Mouse (Mus musculus) kidney, embryonic 16.5 days (tissue): ENCODE measurements at regions not wholly inside any gene's neighbourhood (a gene's known extent, or its start where the extent isn't known, plus 50 kb on each side); places are given as distances from the start of the nearest gene placed in this dataset.

Experiments
- ATAC-seq: fragments of 200-750 bp; cut with Nextera tagmentation; 2 replicates; pipeline ENCODE4 v1.8.0; 2017; ENCODE audit warnings: moderate TSS enrichment; ENCODE audit not compliant: low FRiP score, low TSS enrichment
- H3K27ac ChIP-seq: fragments of 300-500 bp; sonication (generic); 2 replicates; pipeline ENCODE4 v1.5.1; 2014; ENCODE audit warnings: low read length
- H3K27me3 ChIP-seq: fragments of 300-500 bp; sonication (generic); 2 replicates; pipeline ENCODE4 v1.6.1; 2014; ENCODE audit warnings: low read length, control low read depth, mixed read lengths; ENCODE audit not compliant: insufficient read depth
- H3K36me3 ChIP-seq: fragments of 300-500 bp; sonication (generic); 2 replicates; pipeline ENCODE4 v1.6.1; 2014; ENCODE audit warnings: low read length, control low read depth, mixed read lengths; ENCODE audit not compliant: insufficient read depth
- H3K4me1 ChIP-seq: fragments of 300-500 bp; sonication (generic); 2 replicates; pipeline ENCODE4 v1.6.1; 2014; ENCODE audit warnings: low read length, control low read depth, mixed read lengths; ENCODE audit not compliant: insufficient read depth
- H3K4me2 ChIP-seq: fragments of 300-500 bp; sonication (generic); replicated peaks from 2 replicates; pipeline ENCODE4 v1.6.1; 2014; ENCODE audit warnings: low read depth, low read length
- H3K4me3 ChIP-seq: fragments of 300-500 bp; sonication (generic); 2 replicates; pipeline ENCODE4 v1.5.1; 2014; ENCODE audit warnings: mild to moderate bottlenecking, low read length
- H3K9ac ChIP-seq: fragments of 300-500 bp; sonication (generic); replicated peaks from 2 replicates; pipeline ENCODE4 v1.6.1; 2014; ENCODE audit warnings: low read length
- H3K9me3 ChIP-seq: fragments of 300-500 bp; sonication (generic); 2 replicates; pipeline ENCODE4 v1.6.1; 2016; ENCODE audit warnings: low read length, control low read depth
- WGBS: fragments of 180-500 bp; shearing (Covaris S2); extraction: QIAGEN DNeasy Blood & Tissue Kit; methylation state at CpG from one replicate; pipeline ENCODE4 v1.1.7; 2014; 5-methylcytosine and 5-hydroxymethylcytosine counted together

DNA sequence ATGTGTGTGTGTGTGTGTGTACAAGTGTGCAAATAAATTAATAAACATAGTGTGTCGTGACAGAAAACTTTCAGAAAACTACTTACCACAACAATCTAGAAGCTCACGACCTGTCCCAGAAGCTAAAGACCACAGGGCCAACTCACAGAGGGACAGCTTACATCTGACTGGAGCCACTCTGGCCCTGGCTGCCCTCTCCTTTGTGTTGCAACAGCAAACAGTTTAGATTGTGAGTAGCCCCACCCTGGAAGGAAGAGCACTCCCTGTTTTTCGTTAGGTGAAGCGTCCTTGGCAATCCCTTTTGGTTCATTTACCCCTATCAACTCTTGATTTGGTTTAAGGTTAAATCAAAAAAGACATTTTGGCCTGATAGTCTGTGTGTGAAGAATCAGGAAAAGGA, 63.2 kb downstream of the Cpn2 start:
- no peak overlapping the region for H3K9ac ChIP-seq
- H3K27ac ChIP-seq = no peak overlapping the region
- H3K4me2 ChIP-seq = no peak overlapping the region
- H3K4me3 ChIP-seq = no peak overlapping the region
- H3K36me3 ChIP-seq = no peaks in the 10 kb centered on the region
- peaks cover 4% of the 10 kb centered on the region; the same call in 1 of the 2 replicates for H3K4me1 ChIP-seq
- ATAC-seq = no peak
- WGBS = 62% methylated on average over 4 of the region's 4 CpGs
- peaks cover 3% of the 10 kb centered on the region; the same call in 1 of the 2 replicates for H3K27me3 ChIP-seq
- H3K9me3 ChIP-seq = peaks cover 4% of the 10 kb centered on the region

DNA sequence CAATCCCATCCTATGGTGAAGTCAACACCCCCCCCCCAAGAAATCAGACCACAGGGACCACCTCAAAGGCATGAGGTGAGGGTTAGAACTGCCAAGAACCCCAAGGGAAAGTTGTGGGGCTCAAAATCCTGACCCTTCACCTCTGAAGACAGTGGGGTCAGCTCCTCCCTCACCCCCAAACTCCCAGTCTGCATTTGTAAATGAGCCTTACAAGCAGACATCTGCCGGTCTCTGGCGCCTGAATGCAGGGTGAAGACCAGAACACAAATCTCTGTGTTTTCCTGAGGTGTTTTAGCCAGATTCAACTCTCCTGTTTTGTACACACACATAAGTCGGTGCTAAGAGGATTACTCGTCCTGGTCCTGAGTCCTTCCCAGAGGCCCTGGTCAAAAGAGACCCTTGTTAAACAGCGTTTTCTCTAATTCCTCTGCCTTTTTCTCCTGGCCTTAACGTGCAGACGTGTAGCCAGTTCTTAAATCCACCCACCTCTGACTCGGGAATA, 61.9 kb downstream of the Cpn2 start:
- no peak overlapping the region for H3K4me2 ChIP-seq
- no peak overlapping the region for H3K4me3 ChIP-seq
- WGBS = 20% methylated on average over 8 of the region's 8 CpGs
- H3K27me3 ChIP-seq = peaks cover 3% of the 10 kb centered on the region; the same call in 1 of the 2 replicates
- no peaks in the 10 kb centered on the region for H3K36me3 ChIP-seq
- no peak for ATAC-seq
- H3K27ac ChIP-seq = no peak overlapping the region
- H3K9me3 ChIP-seq = peaks cover 5% of the 10 kb centered on the region
- H3K9ac ChIP-seq = no peak overlapping the region
- H3K4me1 ChIP-seq = no peaks in the 10 kb centered on the region

DNA sequence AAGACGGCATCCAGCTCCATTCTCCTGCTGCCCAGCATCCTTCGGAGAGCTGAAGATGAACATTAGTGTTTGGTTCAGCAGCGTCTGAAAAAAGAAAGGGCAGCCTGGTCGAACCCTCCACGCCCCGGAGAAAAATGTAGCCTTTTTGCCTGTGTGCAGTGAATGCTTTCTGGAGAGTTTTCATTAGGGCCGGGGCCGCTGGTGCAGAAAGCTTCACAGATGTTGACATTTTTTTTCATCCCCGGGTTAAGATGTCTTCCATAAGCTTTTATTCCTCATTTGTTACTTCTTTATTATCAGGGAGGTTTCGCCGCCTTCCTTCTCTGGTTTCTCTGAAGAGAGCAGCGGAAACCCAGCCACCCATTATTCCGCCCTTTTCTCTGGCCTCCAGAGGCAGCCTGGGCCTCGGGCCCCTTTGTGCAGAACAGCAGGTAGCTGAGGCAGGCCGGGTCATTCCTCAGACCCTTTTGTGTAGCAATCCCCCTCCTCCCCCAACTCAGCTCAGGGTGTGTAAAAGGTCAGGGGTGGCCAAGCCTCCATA, 61.4 kb downstream of the Cpn2 start:
- WGBS = 16% methylated on average over 15 of the region's 15 CpGs
- no peak for ATAC-seq

More for the DNA sequence above, 61.4 kb downstream of the Cpn2 start:
- H3K9ac ChIP-seq = no peak overlapping the region
- no peak overlapping the region for H3K4me2 ChIP-seq
- H3K27me3 ChIP-seq = peaks cover 3% of the 10 kb centered on the region; the same call in 1 of the 2 replicates
- H3K4me1 ChIP-seq = no peaks in the 10 kb centered on the region
- H3K9me3 ChIP-seq = peaks cover 5% of the 10 kb centered on the region
- H3K27ac ChIP-seq = no peak overlapping the region
- no peaks in the 10 kb centered on the region for H3K36me3 ChIP-seq
- no peak overlapping the region for H3K4me3 ChIP-seq
